Mouse (Mus musculus): Measurements from ENCODE around the gene Pnck. TPM values are rescaled to one million over a fixed set of nuclear protein-coding genes. Genes with fewer than 3 reads are reported as not detected.
A peak's percentile ranks its signal among the peaks of the same experiment; 100 is the strongest.

Gene Pnck
- polyA plus RNA-seq, 1 experiment from 2014 or later = 9.6 TPM

GRCm38 (mm10) chrX:73672879-73673618 is 13.1 kb upstream of the Pnck start, which contains the start of gene Slc6a8:
Gene Slc6a8, plus strand, starts transcription at chrX:73673150.
- peaks cover 21% of the 10 kb centered on the region for H3K36me3 ChIP-seq
- peak within 1 kb of the TSS; percentile 73 for H3K4me2 ChIP-seq
- H3K27ac ChIP-seq (replicated peaks) = peak within 1 kb of the TSS; percentile 75
- ATAC-seq (ENCODE audit: extremely low read depth, insufficient number of reproducible peaks, low FRiP score, low TSS enrichment) = peak; percentile 62
- no peaks in the 10 kb centered on the region for H3K9me3 ChIP-seq
- peaks cover 18% of the 10 kb centered on the region for H3K4me1 ChIP-seq
- peaks cover 10% of the 10 kb centered on the region; the same call in 1 of the 2 replicates for H3K27me3 ChIP-seq (replicated peaks)
- peak within 1 kb of the TSS; percentile 69 for H3K4me3 ChIP-seq
- 11% methylated on average over 7 of the region's 72 CpGs for WGBS
- H3K9ac ChIP-seq = peak within 1 kb of the TSS; percentile 89

GRCm38 (mm10) chrX:73672031-73672431 is 12.1 kb upstream of the Pnck start:
- Histone ChIP-seq H3K9me3 (no peaks in the 10 kb centered on the region), H3K4me1 (peaks cover 18% of the 10 kb centered on the region), H3K27ac (replicated peaks) (no peak overlapping the region), H3K9ac (no peak overlapping the region), H3K4me3 (no peak overlapping the region), H3K36me3 (peaks cover 12% of the 10 kb centered on the region), H3K27me3 (replicated peaks) (peaks cover 10% of the 10 kb centered on the region; the same call in 1 of the 2 replicates), H3K4me2 (0 out of 2 replicates have a peak overlapping the region, but pooled peaks have one; percentile 73)
- 47% methylated on average over 4 of the region's 4 CpGs for whole genome bisulfite sequencing
- no peak for ATAC-seq (ENCODE audit: extremely low read depth, insufficient number of reproducible peaks, low FRiP score, low TSS enrichment)

- Histone ChIP-seq H3K4me2 (no peak overlapping the region), H3K9me3 (no peaks in the 10 kb centered on the region), H3K36me3 (no peaks in the 10 kb centered on the region)
Measured at GRCm38 (mm10) chrX:73663143-73663542, 3.2 kb upstream of the Pnck start.

GRCm38 (mm10) chrX:73660284-73660665 is 358 bp upstream of the Pnck start:
- no peaks in the 10 kb centered on the region for H3K4me1 ChIP-seq
- H3K4me3 ChIP-seq = peak overlapping the region; percentile 56
- peak overlapping the region; percentile 79 for H3K9ac ChIP-seq
- WGBS = 63% methylated on average over 3 of the region's 3 CpGs
- H3K27ac ChIP-seq (replicated peaks) = no peak overlapping the region
- no peak for ATAC-seq (ENCODE audit: extremely low read depth, insufficient number of reproducible peaks, low FRiP score, low TSS enrichment)
- H3K27me3 ChIP-seq (replicated peaks) = peaks cover 26% of the 10 kb centered on the region
- H3K36me3 ChIP-seq = no peaks in the 10 kb centered on the region
- peak overlapping the region; percentile 78 for H3K4me2 ChIP-seq
- H3K9me3 ChIP-seq = no peaks in the 10 kb centered on the region

More at GRCm38 (mm10) chrX:73663143-73663542, 3.2 kb upstream of the Pnck start:
- H3K9ac ChIP-seq = no peak overlapping the region
- ATAC-seq (ENCODE audit: extremely low read depth, insufficient number of reproducible peaks, low FRiP score, low TSS enrichment) = no peak
- no peaks in the 10 kb centered on the region for H3K4me1 ChIP-seq
- peaks cover 13% of the 10 kb centered on the region; the same call in 1 of the 2 replicates for H3K27me3 ChIP-seq (replicated peaks)
- no peak overlapping the region for H3K4me3 ChIP-seq
- H3K27ac ChIP-seq (replicated peaks) = no peak overlapping the region

GRCm38 (mm10) chrX:73658936-73659574 is 862 bp downstream of the Pnck start:
- no peak for ATAC-seq (ENCODE audit: extremely low read depth, insufficient number of reproducible peaks, low FRiP score, low TSS enrichment)
- H3K4me2 ChIP-seq = peak overlapping the region; percentile 78
- H3K27ac ChIP-seq (replicated peaks) = no peak overlapping the region
- peaks cover 26% of the 10 kb centered on the region for H3K27me3 ChIP-seq (replicated peaks)
- peak overlapping the region; percentile 56 for H3K4me3 ChIP-seq
- no peaks in the 10 kb centered on the region for H3K9me3 ChIP-seq
- no peak overlapping the region; the same call in 1 of the 2 replicates for H3K9ac ChIP-seq
- H3K36me3 ChIP-seq = no peaks in the 10 kb centered on the region
- WGBS = 55% methylated on average over 13 of the region's 13 CpGs
- no peaks in the 10 kb centered on the region for H3K4me1 ChIP-seq

GRCm38 (mm10) chrX:73658391-73658790 is 1.5 kb downstream of the Pnck start:
- peaks cover 32% of the 10 kb centered on the region for H3K27me3 ChIP-seq (replicated peaks)
- WGBS = 45% methylated on average over 7 of the region's 7 CpGs
- no peaks in the 10 kb centered on the region for H3K36me3 ChIP-seq
- no peak overlapping the region for H3K4me3 ChIP-seq
- H3K4me1 ChIP-seq = no peaks in the 10 kb centered on the region
- H3K27ac ChIP-seq (replicated peaks) = no peak overlapping the region
- H3K9ac ChIP-seq = no peak overlapping the region
- no peak for ATAC-seq (ENCODE audit: extremely low read depth, insufficient number of reproducible peaks, low FRiP score, low TSS enrichment)
- no peak overlapping the region for H3K4me2 ChIP-seq
- H3K9me3 ChIP-seq = no peaks in the 10 kb centered on the region

GRCm38 (mm10) chrX:73655529-73655928 is 4.4 kb downstream of the Pnck start:
- no peak for ATAC-seq (ENCODE audit: extremely low read depth, insufficient number of reproducible peaks, low FRiP score, low TSS enrichment)
- Histone ChIP-seq H3K27ac (replicated peaks) (no peak overlapping the region), H3K4me2 (no peak overlapping the region), H3K4me3 (no peak overlapping the region), H3K36me3 (no peaks in the 10 kb centered on the region), H3K27me3 (replicated peaks) (peaks cover 34% of the 10 kb centered on the region), H3K9me3 (no peaks in the 10 kb centered on the region), H3K9ac (no peak overlapping the region), H3K4me1 (no peaks in the 10 kb centered on the region)
- WGBS = 36% methylated on average over 3 of the region's 3 CpGs

GRCm38 (mm10) chrX:73654177-73654576 is 5.7 kb downstream of the Pnck start:
- H3K4me3 ChIP-seq = no peak overlapping the region
- H3K4me2 ChIP-seq = no peak overlapping the region
- H3K9me3 ChIP-seq = no peaks in the 10 kb centered on the region
- H3K4me1 ChIP-seq = no peaks in the 10 kb centered on the region
- no peak for ATAC-seq (ENCODE audit: extremely low read depth, insufficient number of reproducible peaks, low FRiP score, low TSS enrichment)
- 14% methylated on average over 6 of the region's 6 CpGs for WGBS
- H3K9ac ChIP-seq = no peak overlapping the region
- no peaks in the 10 kb centered on the region for H3K36me3 ChIP-seq
- H3K27me3 ChIP-seq (replicated peaks) = peaks cover 31% of the 10 kb centered on the region
- no peak overlapping the region for H3K27ac ChIP-seq (replicated peaks)

- no peak overlapping the region for H3K9ac ChIP-seq
- no peak for ATAC-seq (ENCODE audit: extremely low read depth, insufficient number of reproducible peaks, low FRiP score, low TSS enrichment)
- no peaks in the 10 kb centered on the region for H3K36me3 ChIP-seq
- peaks cover 31% of the 10 kb centered on the region for H3K27me3 ChIP-seq (replicated peaks)
- no peak overlapping the region for H3K4me2 ChIP-seq
- H3K4me3 ChIP-seq = no peak overlapping the region
- no peaks in the 10 kb centered on the region for H3K9me3 ChIP-seq
- H3K27ac ChIP-seq (replicated peaks) = no peak overlapping the region
- no peaks in the 10 kb centered on the region for H3K4me1 ChIP-seq
- WGBS = 82% methylated on average over 6 of the region's 6 CpGs
Measured at GRCm38 (mm10) chrX:73653392-73653791, 6.5 kb downstream of the Pnck start.

- no peaks in the 10 kb centered on the region for H3K9me3 ChIP-seq
- H3K4me2 ChIP-seq = no peak overlapping the region
- H3K27ac ChIP-seq (replicated peaks) = no peak overlapping the region
- H3K27me3 ChIP-seq (replicated peaks) = peaks cover 19% of the 10 kb centered on the region
- WGBS = 47% methylated on average over 3 of the region's 3 CpGs
- H3K4me1 ChIP-seq = no peaks in the 10 kb centered on the region
- H3K36me3 ChIP-seq = no peaks in the 10 kb centered on the region
- no peak for ATAC-seq (ENCODE audit: extremely low read depth, insufficient number of reproducible peaks, low FRiP score, low TSS enrichment)
- no peak overlapping the region for H3K4me3 ChIP-seq
- no peak overlapping the region for H3K9ac ChIP-seq
Measured at GRCm38 (mm10) chrX:73650869-73651268, 9.0 kb downstream of the Pnck start.

- ATAC-seq (ENCODE audit: extremely low read depth, insufficient number of reproducible peaks, low FRiP score, low TSS enrichment) = no peak
- 22% methylated on average over 4 of the region's 4 CpGs for WGBS
- H3K4me1 ChIP-seq = no peaks in the 10 kb centered on the region
- H3K27ac ChIP-seq (replicated peaks) = no peak overlapping the region
- peaks cover 40% of the 10 kb centered on the region for H3K27me3 ChIP-seq (replicated peaks)
- no peak overlapping the region for H3K4me2 ChIP-seq
- H3K9me3 ChIP-seq = no peaks in the 10 kb centered on the region
- no peaks in the 10 kb centered on the region for H3K36me3 ChIP-seq
- no peak overlapping the region for H3K4me3 ChIP-seq
- no peak overlapping the region for H3K9ac ChIP-seq
Measured at GRCm38 (mm10) chrX:73645121-73645520, 14.8 kb downstream of the Pnck start.
